Mouse (Mus musculus): ENCODE results near the gene Rnf145. TPM values are rescaled to one million over a fixed set of nuclear protein-coding genes. Genes with fewer than 3 reads are reported as not detected.

Rnf145 gene
- total RNA-seq, 2 experiments from 2014 or later: 15.9 to 21.0 TPM

GRCm38 (mm10) chr11:44532846-44533781 is 14.3 kb downstream of the Rnf145 start:
- ATAC-seq (ENCODE audit: poor library complexity, severe bottlenecking): no peak

GRCm38 (mm10) chr11:44534999-44535750 is 16.4 kb downstream of the Rnf145 start:
- ATAC-seq (ENCODE audit: poor library complexity, severe bottlenecking): no peak

- no peak for ATAC-seq (ENCODE audit: poor library complexity, severe bottlenecking)
Measured at GRCm38 (mm10) chr11:44537403-44537802, 18.6 kb downstream of the Rnf145 start.

GRCm38 (mm10) chr11:44538101-44538500 is 19.3 kb downstream of the Rnf145 start:
- no peak for ATAC-seq (ENCODE audit: poor library complexity, severe bottlenecking)

GRCm38 (mm10) chr11:44538501-44539290 is 19.9 kb downstream of the Rnf145 start:
- peak; percentile 74 for ATAC-seq (ENCODE audit: poor library complexity, severe bottlenecking)

- ATAC-seq (ENCODE audit: poor library complexity, severe bottlenecking): no peak
Measured at GRCm38 (mm10) chr11:44539291-44539930, 20.6 kb downstream of the Rnf145 start.

GRCm38 (mm10) chr11:44540243-44540642 is 21.5 kb downstream of the Rnf145 start:
- peak; percentile 55 for ATAC-seq (ENCODE audit: poor library complexity, severe bottlenecking)

- no peak for ATAC-seq (ENCODE audit: poor library complexity, severe bottlenecking)
Measured at GRCm38 (mm10) chr11:44541280-44541679, 22.5 kb downstream of the Rnf145 start.

- no peak for ATAC-seq (ENCODE audit: poor library complexity, severe bottlenecking)
Measured at GRCm38 (mm10) chr11:44541813-44542212, 23.0 kb downstream of the Rnf145 start.

- no peak for ATAC-seq (ENCODE audit: poor library complexity, severe bottlenecking)
Measured at GRCm38 (mm10) chr11:44543593-44543992, 24.8 kb downstream of the Rnf145 start.

GRCm38 (mm10) chr11:44543996-44544395 is 25.2 kb downstream of the Rnf145 start:
- no peak for ATAC-seq (ENCODE audit: poor library complexity, severe bottlenecking)

- ATAC-seq (ENCODE audit: poor library complexity, severe bottlenecking): peak; percentile 66
Measured at GRCm38 (mm10) chr11:44545181-44545580, 26.4 kb downstream of the Rnf145 start.

GRCm38 (mm10) chr11:44546250-44546649 is 27.5 kb downstream of the Rnf145 start:
- peak; percentile 74 for ATAC-seq (ENCODE audit: poor library complexity, severe bottlenecking)

GRCm38 (mm10) chr11:44547651-44548196 is 29.0 kb downstream of the Rnf145 start:
- ATAC-seq (ENCODE audit: poor library complexity, severe bottlenecking): no peak

GRCm38 (mm10) chr11:44548816-44549215 is 30.1 kb downstream of the Rnf145 start:
- ATAC-seq (ENCODE audit: poor library complexity, severe bottlenecking): no peak

GRCm38 (mm10) chr11:44549511-44550278 is 30.9 kb downstream of the Rnf145 start:
- ATAC-seq (ENCODE audit: poor library complexity, severe bottlenecking): no peak

- ATAC-seq (ENCODE audit: poor library complexity, severe bottlenecking): no peak
Measured at GRCm38 (mm10) chr11:44550996-44551395, 32.2 kb downstream of the Rnf145 start.

GRCm38 (mm10) chr11:44554339-44554738 is 35.6 kb downstream of the Rnf145 start:
- no peak for ATAC-seq (ENCODE audit: poor library complexity, severe bottlenecking)

GRCm38 (mm10) chr11:44558521-44558920 is 39.8 kb downstream of the Rnf145 start:
- no peak for ATAC-seq (ENCODE audit: poor library complexity, severe bottlenecking)
